Mouse (Mus musculus) erythroblast, embryonic 14.5 days (primary cell): ENCODE results near the gene Pde4b.

Source experiments
- GATA1 ChIP-seq: IDR thresholded peaks from 2 replicates; pipeline ENCODE4 v1.6.1; 2012; ENCODE audit warnings: low read length, inconsistent platforms, mixed read lengths
- TAL1 ChIP-seq: IDR thresholded peaks from 3 replicates; pipeline ENCODE4 v1.6.1; 2012; ENCODE audit warnings: low read length, inconsistent platforms, mixed read lengths

GRCm38 (mm10) chr4:102302568-102302967, 215.2 kb downstream of the Pde4b start:
- TF ChIP-seq GATA1 (no peak), TAL1 (no peak)
